Mouse (Mus musculus): ENCODE results near the gene Cox8a.

- TF ChIP-seq TAL1 (IDR thresholded peaks at IDR 0.05; ENCODE audit: low read length), result no peak
- no peak for TF ChIP-seq GATA1 (IDR thresholded peaks at IDR 0.05; ENCODE audit: low read length)
Measured at GRCm38 (mm10) chr19:7182273-7182949, 35.0 kb downstream of the Cox8a start.

Measured in erythroblast, embryonic 14.5 days (primary cell).